Mouse (Mus musculus) left cerebral cortex, adult 18-20 months (tissue): ENCODE measurements around the gene Cbx8. TPM values are rescaled to one million over a fixed set of nuclear protein-coding genes. Genes with fewer than 3 reads are reported as not detected.

Experiments
- DNase-seq, 2 experiments: peaks; one replicate each; pipeline ENCODE4 v3.0.0; 2021 to 2022; ENCODE audit warnings: low spot score in 2 of 2, mixed read lengths in 1 of 2
- total RNA-seq, 2 experiments: library from RNA; stranded (reverse); gene quantifications; 2 replicates each; pipeline ENCODE4 v1.2.3; 2021

Gene Cbx8
- total RNA-seq, 2 experiments from 2014 or later = 8.3 to 13.3 TPM

- DNase-seq = peak; percentile 86 to 88
Measured at GRCm38 (mm10) chr11:118998540-118999265, 42.1 kb downstream of the Cbx8 start.

GRCm38 (mm10) chr11:118997182-118997581, 43.6 kb downstream of the Cbx8 start:
- no peak for DNase-seq

- no peak for DNase-seq
Measured at GRCm38 (mm10) chr11:118995448-118995847, 45.3 kb downstream of the Cbx8 start.

- DNase-seq = peak in 1 of 2 experiments; percentile 36
Measured at GRCm38 (mm10) chr11:118992781-118993180, 48.0 kb downstream of the Cbx8 start.

GRCm38 (mm10) chr11:118987999-118988398, 52.8 kb downstream of the Cbx8 start, which contains the start of gene Enpp7:
Gene Enpp7, plus strand, starts transcription at chr11:118988188.
- no peak for DNase-seq

Other genes with a start within 250 kb of the Cbx8 start
- gene Rbfox3, start 129.4 kb downstream of the Cbx8 start, total RNA-seq = 100 to 1,000 TPM; 301 to 331 TPM
- gene Enpp7, start 52.8 kb downstream of the Cbx8 start, total RNA-seq = not detected
- 1 to 10 TPM; 1.8 to 2.2 TPM for gene Cbx2, start 18.0 kb downstream of the Cbx8 start, total RNA-seq
- 10 to 100 TPM; 46.0 to 49.9 TPM for gene Cbx4, start 45.3 kb upstream of the Cbx8 start, total RNA-seq
- gene Tbc1d16, start 187.5 kb upstream of the Cbx8 start, total RNA-seq = 10 to 100 TPM; 24.8 to 27.5 TPM
- gene Ccdc40, start 187.6 kb upstream of the Cbx8 start, total RNA-seq = under 1 TPM; 0.70 to 0.91 TPM
- gene Gaa, start 226.9 kb upstream of the Cbx8 start, total RNA-seq = 100 to 1,000 TPM; 242 to 279 TPM